Mouse (Mus musculus) liver, postnatal 0 days (tissue): ENCODE results near the gene Cxcr5. TPM values are rescaled to one million over a fixed set of nuclear protein-coding genes. Genes with fewer than 3 reads are reported as not detected.
A peak's percentile ranks its signal among the peaks of the same experiment; 100 is the strongest.

ENCODE experiments used
- ATAC-seq: fragments of 200-750 bp; cut with Nextera tagmentation; 2 replicates; pipeline ENCODE4 v1.8.0; 2017; ENCODE audit warnings: mild to moderate bottlenecking, moderate library complexity
- DNase-seq: peaks from one replicate; pipeline ENCODE4 v3.0.0-alpha.2; 2016
- H3K27ac ChIP-seq: fragments of 300-500 bp; sonication (generic); 2 replicates; pipeline ENCODE4 v1.5.1; 2014; ENCODE audit warnings: antibody characterized with exemption, moderate library complexity, mild to moderate bottlenecking, low read depth
- H3K27me3 ChIP-seq: fragments of 300-500 bp; sonication (generic); 2 replicates; pipeline ENCODE4 v1.6.1; 2014; ENCODE audit warnings: low read length, control low read depth, mixed read lengths; ENCODE audit not compliant: insufficient read depth
- H3K36me3 ChIP-seq: fragments of 300-500 bp; sonication (generic); replicated peaks from 2 replicates; pipeline ENCODE4 v1.6.1; 2014; ENCODE audit warnings: mild to moderate bottlenecking, control low read depth, low read length, moderate library complexity, mixed read lengths; ENCODE audit not compliant: insufficient read depth
- H3K4me1 ChIP-seq: fragments of 300-500 bp; sonication (generic); 2 replicates; pipeline ENCODE4 v1.6.1; 2014; ENCODE audit warnings: antibody characterized with exemption, mild to moderate bottlenecking, control low read depth; ENCODE audit not compliant: insufficient read depth
- H3K4me2 ChIP-seq: fragments of 300-500 bp; sonication (generic); 2 replicates; pipeline ENCODE4 v1.6.1; 2014; ENCODE audit warnings: low read depth, mild to moderate bottlenecking, low read length, moderate library complexity, mixed read lengths
- H3K4me3 ChIP-seq: fragments of 300-500 bp; sonication (generic); 2 replicates; pipeline ENCODE4 v1.5.1; 2014; ENCODE audit warnings: low read depth, low read length
- H3K9ac ChIP-seq: fragments of 300-500 bp; sonication (generic); replicated peaks from 2 replicates; pipeline ENCODE4 v1.6.1; 2014; ENCODE audit warnings: mild to moderate bottlenecking, moderate library complexity
- H3K9me3 ChIP-seq: fragments of 300-500 bp; sonication (generic); 2 replicates; pipeline ENCODE4 v1.6.1; 2016; ENCODE audit warnings: mild to moderate bottlenecking, control low read depth, low read length, mixed read lengths
- CTCF ChIP-seq: sonication (generic); IDR thresholded peaks from 2 replicates; pipeline ENCODE4 v1.5.1; 2016; ENCODE audit warnings: antibody characterized with exemption, low read depth
- EP300 ChIP-seq: IDR thresholded peaks from 2 replicates; pipeline ENCODE4 v1.6.1; 2016; ENCODE audit warnings: antibody characterized with exemption, low read depth, mild to moderate bottlenecking
- WGBS: fragments of 180-500 bp; shearing (Covaris S2); extraction: QIAGEN DNeasy Blood & Tissue Kit; methylation state at CpG from one replicate; pipeline ENCODE4 v1.1.7; 2014; ENCODE audit not compliant: insufficient replicate concordance; 5-methylcytosine and 5-hydroxymethylcytosine counted together
- polyA plus RNA-seq: library from polyadenylated mRNA; unstranded; fragments of >200 nt; fragmentation: Nextera tagmentation; extraction: Ambion mirVana; gene quantifications from 2 replicates; pipeline ENCODE4 v1.2.1, GENCODE M21; 2015

Cxcr5 gene
- 0.32 and 0.55 TPM in 2 replicates for polyA plus RNA-seq

GRCm38 (mm10) chr9:44561597-44561996 is at the start of gene Cxcr5:
Cxcr5 (minus strand) TSS chr9:44561877.
- peak; percentile 69 for ATAC-seq
- H3K4me2 ChIP-seq, result peak within 1 kb of the TSS; percentile 33; the same call in 1 of the 2 replicates
- no peak within 1 kb of the TSS for H3K4me3 ChIP-seq
- H3K4me1 ChIP-seq, result peaks cover 25% of the 10 kb centered on the region
- 0 out of 2 replicates have a peak within 1 kb of the TSS, but pooled peaks have one; percentile 38 for H3K9ac ChIP-seq
- peak within 1 kb of the TSS; percentile 66 for H3K27ac ChIP-seq
- TF ChIP-seq EP300, result peak; percentile 95
- TF ChIP-seq CTCF, result no peak
- no peaks in the 10 kb centered on the region for H3K9me3 ChIP-seq
- 43% methylated on average over 4 of the region's 4 CpGs for WGBS
- H3K36me3 ChIP-seq, result no peaks in the 10 kb centered on the region
- H3K27me3 ChIP-seq, result no peaks in the 10 kb centered on the region
- DNase-seq, result no peak

- no peak overlapping the region for H3K27ac ChIP-seq
- ATAC-seq, result no peak
- TF ChIP-seq CTCF, result no peak
- no peaks in the 10 kb centered on the region for H3K9me3 ChIP-seq
- H3K4me2 ChIP-seq, result no peak overlapping the region
- peaks cover 17% of the 10 kb centered on the region for H3K4me1 ChIP-seq
- no peaks in the 10 kb centered on the region for H3K27me3 ChIP-seq
- WGBS, result 96% methylated on average over 25 of the region's 25 CpGs
- peaks cover 72% of the 10 kb centered on the region for H3K36me3 ChIP-seq
- DNase-seq, result no peak
- H3K4me3 ChIP-seq, result no peak overlapping the region
- H3K9ac ChIP-seq, result no peak overlapping the region
Measured at GRCm38 (mm10) chr9:44610371-44610770, 48.7 kb upstream of the Cxcr5 start.

- peaks cover 42% of the 10 kb centered on the region for H3K36me3 ChIP-seq
- TF ChIP-seq CTCF (no peak), EP300 (no peak)
- no peak overlapping the region for H3K4me3 ChIP-seq
- H3K9ac ChIP-seq, result no peak overlapping the region
- DNase-seq (no peak), ATAC-seq (no peak)
- peaks cover 21% of the 10 kb centered on the region for H3K4me1 ChIP-seq
- H3K27ac ChIP-seq, result 0 out of 2 replicates have a peak overlapping the region, but pooled peaks have one; percentile 29
- no peaks in the 10 kb centered on the region for H3K9me3 ChIP-seq
- H3K27me3 ChIP-seq, result no peaks in the 10 kb centered on the region
- WGBS, result 57% methylated on average over 4 of the region's 4 CpGs
- peak overlapping the region; percentile 74 for H3K4me2 ChIP-seq
Measured at GRCm38 (mm10) chr9:44607306-44607705, 45.6 kb upstream of the Cxcr5 start.

- Histone ChIP-seq H3K9me3 (no peaks in the 10 kb centered on the region), H3K36me3 (peaks cover 38% of the 10 kb centered on the region), H3K27me3 (no peaks in the 10 kb centered on the region), H3K4me3 (peak overlapping the region; percentile 99), H3K27ac (no peak overlapping the region), H3K9ac (no peak overlapping the region), H3K4me1 (peaks cover 21% of the 10 kb centered on the region), H3K4me2 (peak overlapping the region; percentile 74)
- DNase-seq (no peak), ATAC-seq (no peak)
- TF ChIP-seq EP300 (no peak), CTCF (no peak)
- WGBS, result 56% methylated on average over 4 of the region's 4 CpGs
Measured at GRCm38 (mm10) chr9:44606646-44607045, 45.0 kb upstream of the Cxcr5 start.

- no peak for TF ChIP-seq CTCF
- no peak for TF ChIP-seq EP300
- H3K9ac ChIP-seq, result peak overlapping the region; percentile 100
- H3K4me1 ChIP-seq, result peaks cover 21% of the 10 kb centered on the region
- no peaks in the 10 kb centered on the region for H3K27me3 ChIP-seq
- no peaks in the 10 kb centered on the region for H3K9me3 ChIP-seq
- H3K36me3 ChIP-seq, result peaks cover 30% of the 10 kb centered on the region
- under 1% methylated on average over 13 of the region's 13 CpGs for WGBS
- H3K27ac ChIP-seq, result peak overlapping the region; percentile 100
- peak overlapping the region; percentile 99 for H3K4me3 ChIP-seq
- no peak for ATAC-seq
- H3K4me2 ChIP-seq, result peak overlapping the region; percentile 74
- no peak for DNase-seq
Measured at GRCm38 (mm10) chr9:44605616-44606165, 44.0 kb upstream of the Cxcr5 start.

- Histone ChIP-seq H3K4me2 (peak within 1 kb of the TSS; percentile 74), H3K9me3 (no peaks in the 10 kb centered on the region), H3K27me3 (no peaks in the 10 kb centered on the region), H3K36me3 (peaks cover 23% of the 10 kb centered on the region), H3K4me1 (peaks cover 21% of the 10 kb centered on the region), H3K27ac (peak within 1 kb of the TSS; percentile 100), H3K4me3 (peak within 1 kb of the TSS; percentile 99), H3K9ac (peak within 1 kb of the TSS; percentile 100)
- TF ChIP-seq EP300, result no peak
- no peak for TF ChIP-seq CTCF
- under 1% methylated on average over 62 of the region's 80 CpGs for WGBS
- peak; percentile 75 for ATAC-seq
- DNase-seq, result no peak
Measured at GRCm38 (mm10) chr9:44604779-44605615, 43.3 kb upstream of the Cxcr5 start, which contains the start of gene Ddx6. Ddx6 (plus strand) TSS chr9:44604892.
